18 mouse cellular contexts compared by ENCODE assay signal in the genomic region with DNA sequence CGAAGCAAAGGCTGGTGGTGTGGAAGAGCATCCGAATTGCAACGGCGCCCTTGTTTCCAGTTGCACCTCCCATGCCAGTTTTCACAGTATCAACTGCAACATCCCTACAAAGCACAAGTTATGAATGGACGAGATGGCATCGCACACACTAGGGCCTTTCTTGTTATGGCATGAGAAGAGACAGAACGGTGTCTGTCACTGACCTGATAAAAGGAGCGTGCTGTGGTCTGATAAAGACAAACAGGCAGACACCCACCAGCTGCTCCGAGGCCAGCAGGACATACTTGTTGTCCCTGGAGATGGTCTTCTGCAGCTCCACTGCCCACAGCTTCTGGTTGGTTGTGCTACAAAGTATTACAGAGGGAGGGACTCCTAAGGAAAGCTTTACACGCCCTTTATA. TPM values are rescaled to one million over a fixed set of nuclear protein-coding genes. Genes with fewer than 3 reads are reported as not detected.
A peak's percentile ranks its signal among the peaks of the same experiment; 100 is the strongest.
DNase-seq lines count a peak whose midpoint lies in the region; ATAC-seq lines count a peak whose summit lies in the region.
"Had no signal": no experiment of that assay in that cellular context is flagged by ENCODE, and none has a peak within 500 bp of the region (broad histone marks: within the 10 kb centered on the region; RNA-seq: fewer than 3 reads in every experiment).

No protein-coding gene starts in this region.

- 23% methylated on average over 10 of the region's 10 CpGs for WGBS in liver, embryonic 13.5 days (ENCODE audit: insufficient replicate concordance)
- 93% methylated on average over 10 of the region's 10 CpGs for WGBS in limb, embryonic 10.5 days

- peaks cover 63% of the 10 kb centered on the region for H3K36me3 ChIP-seq in liver, embryonic 13.5 days
- H3K36me3 ChIP-seq in limb, embryonic 10.5 days, result peaks cover 11% of the 10 kb centered on the region; the same call in 1 of the 2 replicates

- ATAC-seq in liver, embryonic 13.5 days (ENCODE audit: low read depth), result peak; percentile 99
- no peak for ATAC-seq in cerebellum, adult (ENCODE audit: insufficient number of reproducible peaks, low FRiP score, low TSS enrichment)
- ATAC-seq: intestine, embryonic 16.5 days had no signal

- peaks cover 36% of the 10 kb centered on the region for H3K4me1 ChIP-seq in liver, embryonic 13.5 days (replicated peaks)
- H3K4me1 ChIP-seq in limb, embryonic 10.5 days, result no peaks in the 10 kb centered on the region
- H3K4me1 ChIP-seq: heart, embryonic 15.5 days; midbrain, embryonic 10.5 days; neural tube, embryonic 13.5 days had no signal

- H3K27me3 ChIP-seq in liver, embryonic 13.5 days, result no peaks in the 10 kb centered on the region
- H3K27me3 ChIP-seq in limb, embryonic 10.5 days (ENCODE audit: low read depth, poor library complexity, severe bottlenecking), result no peaks in the 10 kb centered on the region
- H3K27me3 ChIP-seq: heart, embryonic 15.5 days; neural tube, embryonic 13.5 days had no signal

- DNase-seq in spleen, adult 12 weeks (ENCODE audit: low spot score), result peak; percentile 41
- no peak for DNase-seq in spleen, adult 18-20 months
- peak; percentile 86 for DNase-seq in c-Kit-positive CD71-positive TER-119-positive erythroid progenitor cells, embryonic 14.5 days (ENCODE audit: low spot score)
- DNase-seq in liver, embryonic 13.5 days, result peak; percentile 82
- peak; percentile 48 to 62 for DNase-seq in spleen, postnatal 4 days (ENCODE audit: low spot score in 2 of 2)
- DNase-seq in limb, embryonic 10.5 days (ENCODE audit: low spot score), result no peak
- DNase-seq in thymus, adult 18-20 months, result no peak
- DNase-seq: cerebellum, adult 18-20 months; cerebellum, postnatal 36 days; gastrocnemius, postnatal 36 days; layer of hippocampus, postnatal 36 days; thymus, postnatal 14 days had no signal

- H3K4me2 ChIP-seq in liver, embryonic 13.5 days, result peak overlapping the region; percentile 61
- H3K4me2 ChIP-seq: heart, embryonic 15.5 days; neural tube, embryonic 13.5 days had no signal

- peak overlapping the region; percentile 44 for H3K9ac ChIP-seq in liver, embryonic 13.5 days
- H3K9ac ChIP-seq: heart, embryonic 15.5 days; neural tube, embryonic 13.5 days had no signal

- H3K27ac ChIP-seq in liver, embryonic 13.5 days, result peak overlapping the region; percentile 88
- no peak overlapping the region for H3K27ac ChIP-seq in limb, embryonic 10.5 days
- H3K27ac ChIP-seq: heart, embryonic 15.5 days; kidney, postnatal 0 days; midbrain, embryonic 10.5 days; neural tube, embryonic 13.5 days had no signal

- no peaks in the 10 kb centered on the region for H3K9me3 ChIP-seq in liver, embryonic 13.5 days (replicated peaks)
- H3K9me3 ChIP-seq in limb, embryonic 10.5 days (replicated peaks), result no peaks in the 10 kb centered on the region
- H3K9me3 ChIP-seq: heart, embryonic 15.5 days; midbrain, embryonic 10.5 days; neural tube, embryonic 13.5 days had no signal

- 0 out of 2 replicates have a peak overlapping the region, but pooled peaks have one; percentile 1 for H3K4me3 ChIP-seq in liver, embryonic 13.5 days (replicated peaks)
- no peak overlapping the region for H3K4me3 ChIP-seq in limb, embryonic 10.5 days
- H3K4me3 ChIP-seq: heart, embryonic 15.5 days; midbrain, embryonic 10.5 days; neural tube, embryonic 13.5 days had no signal

RNA-seq across cellular contexts. Expression of a gene that starts 29.4 kb away (rescaled TPM):
- 33.2 and 39.9 TPM in 2 replicates for polyA plus RNA-seq in liver, embryonic 13.5 days (2015; fragmentation: Nextera tagmentation; extraction: Ambion mirVana)
- polyA plus RNA-seq in limb, embryonic 10.5 days (2016; fragmentation: Nextera tagmentation; extraction: Ambion mirVana), result 45.5 and 57.1 TPM in 2 replicates

RNA-seq across cellular contexts. Expression of a gene that starts 46.8 kb away (rescaled TPM):
- polyA plus RNA-seq in liver, embryonic 13.5 days (2015; fragmentation: Nextera tagmentation; extraction: Ambion mirVana), result 13.0 and 17.5 TPM in 2 replicates
- polyA plus RNA-seq in limb, embryonic 10.5 days (2016; fragmentation: Nextera tagmentation; extraction: Ambion mirVana), result 8.7 and 9.6 TPM in 2 replicates

Comparison
In these comparisons a context has a peak if more than half of its experiments do, and no peak if none do; other contexts are left out.
1. DNase-seq: peak in spleen, adult 12 weeks (single experiment), c-Kit-positive CD71-positive TER-119-positive erythroid progenitor cells, embryonic 14.5 days (single experiment), liver, embryonic 13.5 days (single experiment) and spleen, postnatal 4 days (2 of 2); none in spleen, adult 18-20 months (0 of 2), limb, embryonic 10.5 days (single experiment) and thymus, adult 18-20 months (0 of 2).